Mouse (Mus musculus): Measurements from ENCODE around the gene Hoxb6. TPM values are rescaled to one million over a fixed set of nuclear protein-coding genes. Genes with fewer than 3 reads are reported as not detected.

Gene Hoxb6
- polyA plus RNA-seq (2015; fragmentation: Nextera tagmentation; extraction: Ambion mirVana): not detected in 2 replicates

DNA sequence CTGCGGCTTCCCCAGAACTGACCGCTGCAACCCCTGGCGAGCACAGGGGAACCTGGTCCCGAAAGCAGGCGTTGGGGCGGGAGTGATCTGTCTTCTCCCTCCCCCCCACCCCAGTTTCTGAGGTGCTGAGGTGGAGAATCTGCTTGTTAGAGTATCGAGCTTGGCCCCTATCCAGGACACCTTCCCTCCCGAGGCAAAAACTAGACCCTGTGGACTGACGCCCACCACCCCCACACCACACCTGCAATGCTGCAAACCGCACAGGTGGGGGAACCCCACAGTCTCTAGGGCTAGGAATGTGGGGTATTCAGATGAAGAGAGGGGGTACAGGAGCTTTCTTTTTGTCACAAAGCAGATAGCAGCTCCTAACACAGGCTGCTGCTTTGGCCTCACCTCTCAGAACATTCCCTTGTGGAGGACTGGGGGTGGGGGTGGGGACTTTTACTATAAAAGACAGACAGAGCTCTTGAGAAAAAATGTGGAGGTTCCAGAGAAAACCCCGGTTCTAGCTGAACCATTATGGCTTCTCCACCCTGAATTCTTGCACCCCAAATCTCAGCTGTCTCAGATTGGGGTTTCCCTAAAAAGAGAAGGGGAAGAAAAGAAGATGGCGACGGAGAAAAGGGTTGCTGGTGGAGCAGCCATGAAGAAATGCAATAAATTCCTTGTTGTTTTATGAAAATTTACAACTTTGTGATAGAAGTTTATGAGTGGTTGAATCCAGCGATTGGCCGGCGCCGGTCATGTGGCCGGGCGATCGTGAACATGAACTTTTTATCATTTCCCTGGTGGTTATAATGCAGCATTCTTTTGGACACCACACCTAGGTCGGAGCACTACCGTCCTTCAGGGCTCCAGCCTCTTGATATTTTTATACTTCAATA is at the start of gene Hoxb6:
Gene Hoxb6 (plus strand): TSS at position 796 of the 884 bp plus-strand sequence.
- Histone ChIP-seq H3K36me3 (ENCODE audit: control insufficient read depth, insufficient read depth) (no peaks in the 10 kb centered on the region), H3K9ac (replicated peaks; ENCODE audit: low read depth, low read length) (no peak within 1 kb of the TSS), H3K4me3 (replicated peaks; ENCODE audit: low read length) (no peak within 1 kb of the TSS), H3K4me2 (ENCODE audit: low read length) (no peak within 1 kb of the TSS), H3K4me1 (replicated peaks; ENCODE audit: control insufficient read depth, insufficient read depth, low read length) (no peaks in the 10 kb centered on the region), H3K9me3 (ENCODE audit: control insufficient read depth, low read length) (no peaks in the 10 kb centered on the region; the same call in 1 of the 2 replicates), H3K27ac (ENCODE audit: low read length) (no peak within 1 kb of the TSS), H3K27me3 (replicated peaks; ENCODE audit: control insufficient read depth, insufficient read depth, low read length) (peaks cover 93% of the 10 kb centered on the region)
- ATAC-seq: no peak
- 2% methylated on average over 22 of the region's 22 CpGs for WGBS

DNA sequence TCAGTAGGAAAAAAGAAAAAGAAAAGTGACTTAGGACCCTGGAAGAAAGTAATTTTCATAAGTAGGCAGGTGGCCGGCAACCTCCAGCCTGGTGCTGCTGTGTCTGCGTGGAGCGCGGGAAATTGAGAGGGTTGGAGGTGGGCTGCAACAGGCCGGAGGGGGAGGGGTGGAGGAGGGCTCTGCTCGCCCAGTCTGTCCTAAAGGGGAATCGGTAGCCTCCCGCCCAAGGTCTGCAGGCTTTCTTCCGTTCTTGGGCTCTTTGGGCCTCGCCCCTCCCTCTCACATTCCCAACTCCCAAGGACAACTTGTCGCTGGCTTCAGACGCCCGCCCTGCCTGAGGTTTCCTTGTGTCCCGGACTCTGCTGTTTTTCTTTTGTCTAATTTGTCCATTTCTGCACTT is 41.4 kb upstream of the Hoxb6 start:
- H3K36me3 ChIP-seq (ENCODE audit: control insufficient read depth, insufficient read depth): no peaks in the 10 kb centered on the region
- no peak for ATAC-seq
- no peak overlapping the region for H3K27ac ChIP-seq (ENCODE audit: low read length)
- H3K9ac ChIP-seq (replicated peaks; ENCODE audit: low read depth, low read length): no peak overlapping the region
- H3K4me3 ChIP-seq (replicated peaks; ENCODE audit: low read length): no peak overlapping the region
- peaks cover 81% of the 10 kb centered on the region for H3K27me3 ChIP-seq (replicated peaks; ENCODE audit: control insufficient read depth, insufficient read depth, low read length)
- H3K4me1 ChIP-seq (replicated peaks; ENCODE audit: control insufficient read depth, insufficient read depth, low read length): no peaks in the 10 kb centered on the region
- H3K4me2 ChIP-seq (ENCODE audit: low read length): no peak overlapping the region
- H3K9me3 ChIP-seq (ENCODE audit: control insufficient read depth, low read length): peaks cover 3% of the 10 kb centered on the region; the same call in 1 of the 2 replicates
- WGBS: 1% methylated on average over 14 of the region's 14 CpGs

DNA sequence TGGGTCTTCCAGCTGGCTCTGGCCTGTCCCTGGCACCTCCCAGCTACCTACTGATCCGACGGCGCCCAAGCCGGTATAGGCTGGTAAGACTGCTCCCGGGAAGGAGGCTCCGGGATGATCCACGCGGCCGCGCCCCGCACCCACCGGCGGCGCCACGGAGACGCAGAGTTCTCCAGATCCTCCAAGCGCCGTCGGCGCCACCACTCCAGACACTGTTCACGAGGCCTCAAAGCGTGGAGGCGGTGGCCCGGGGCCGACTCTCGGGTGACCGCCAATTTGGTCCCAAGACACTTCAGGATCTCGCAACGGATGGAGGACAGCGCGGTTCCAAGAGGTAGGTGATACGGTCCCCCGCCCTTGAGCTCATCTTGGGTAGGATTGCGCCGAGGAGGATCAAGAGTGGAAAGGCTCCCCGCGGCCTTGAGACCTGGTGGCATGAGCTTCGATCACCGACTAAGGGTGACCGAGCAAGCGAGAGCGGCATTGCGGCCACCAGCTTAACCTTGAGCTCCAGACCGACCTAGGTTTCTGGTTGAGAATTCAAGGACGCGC is 40.7 kb upstream of the Hoxb6 start:
- no peak overlapping the region for H3K4me2 ChIP-seq (ENCODE audit: low read length)
- H3K4me1 ChIP-seq (replicated peaks; ENCODE audit: control insufficient read depth, insufficient read depth, low read length): no peaks in the 10 kb centered on the region
- no peak for ATAC-seq
- H3K36me3 ChIP-seq (ENCODE audit: control insufficient read depth, insufficient read depth): no peaks in the 10 kb centered on the region
- peaks cover 85% of the 10 kb centered on the region for H3K27me3 ChIP-seq (replicated peaks; ENCODE audit: control insufficient read depth, insufficient read depth, low read length)
- no peak overlapping the region for H3K27ac ChIP-seq (ENCODE audit: low read length)
- peaks cover 3% of the 10 kb centered on the region; the same call in 1 of the 2 replicates for H3K9me3 ChIP-seq (ENCODE audit: control insufficient read depth, low read length)
- no peak overlapping the region for H3K9ac ChIP-seq (replicated peaks; ENCODE audit: low read depth, low read length)
- WGBS: 2% methylated on average over 46 of the region's 46 CpGs
- no peak overlapping the region for H3K4me3 ChIP-seq (replicated peaks; ENCODE audit: low read length)

DNA sequence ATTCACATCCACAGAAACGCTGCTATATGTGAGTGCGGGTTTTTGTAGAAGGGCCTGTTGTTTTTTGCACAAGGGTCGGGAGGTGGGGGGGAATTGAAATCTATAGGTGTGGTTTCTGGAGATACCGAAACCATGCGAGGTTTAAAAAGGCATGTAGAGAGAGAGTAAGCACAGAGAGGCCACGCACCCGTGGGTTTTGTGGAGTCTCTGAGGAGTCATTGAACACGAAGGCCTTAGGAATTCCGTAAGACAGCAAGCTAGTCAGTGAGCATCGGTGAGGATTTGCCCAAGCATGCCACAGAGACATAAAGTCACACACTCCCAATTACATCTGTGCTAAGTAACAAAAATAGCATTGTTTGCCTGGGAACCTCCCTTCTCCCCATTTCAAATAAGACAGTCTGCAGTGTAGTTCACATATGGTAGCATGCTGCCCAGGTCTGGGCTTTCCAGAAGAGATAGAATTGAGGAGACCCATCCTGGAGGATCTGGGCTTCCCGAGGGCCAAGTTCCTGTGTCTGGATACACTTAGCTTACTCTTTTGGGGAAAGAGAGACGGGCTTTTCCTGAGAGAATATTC is 39.6 kb upstream of the Hoxb6 start:
- no peaks in the 10 kb centered on the region for H3K36me3 ChIP-seq (ENCODE audit: control insufficient read depth, insufficient read depth)
- no peak overlapping the region for H3K4me2 ChIP-seq (ENCODE audit: low read length)
- no peaks in the 10 kb centered on the region for H3K4me1 ChIP-seq (replicated peaks; ENCODE audit: control insufficient read depth, insufficient read depth, low read length)
- H3K27me3 ChIP-seq (replicated peaks; ENCODE audit: control insufficient read depth, insufficient read depth, low read length): peaks cover 85% of the 10 kb centered on the region
- no peak for ATAC-seq
- H3K9me3 ChIP-seq (ENCODE audit: control insufficient read depth, low read length): peaks cover 3% of the 10 kb centered on the region; the same call in 1 of the 2 replicates
- H3K27ac ChIP-seq (ENCODE audit: low read length): no peak overlapping the region
- no peak overlapping the region for H3K4me3 ChIP-seq (replicated peaks; ENCODE audit: low read length)
- 4% methylated on average over 12 of the region's 12 CpGs for WGBS
- no peak overlapping the region for H3K9ac ChIP-seq (replicated peaks; ENCODE audit: low read depth, low read length)

DNA sequence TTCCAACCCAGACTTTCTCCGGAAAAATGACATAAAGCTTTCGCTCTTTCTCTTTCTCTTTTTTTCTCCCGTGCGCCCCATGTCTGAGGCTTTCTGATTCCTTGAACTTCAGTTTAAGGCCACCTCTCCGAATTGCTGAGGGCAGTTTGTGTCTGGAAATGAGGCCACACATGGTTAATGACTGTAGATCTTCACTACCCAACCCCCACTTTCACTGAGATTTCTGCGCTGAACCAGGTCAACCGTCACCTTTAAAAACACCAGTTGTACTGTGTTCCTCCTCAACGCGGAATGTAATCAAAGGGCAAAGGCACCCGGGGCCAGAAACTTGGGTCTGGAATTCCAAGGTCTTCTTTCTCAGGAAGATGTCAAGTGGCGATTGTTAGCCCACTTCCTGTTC is 38.1 kb upstream of the Hoxb6 start:
- H3K9ac ChIP-seq (replicated peaks; ENCODE audit: low read depth, low read length): no peak overlapping the region
- WGBS: 1% methylated on average over 11 of the region's 11 CpGs
- no peak for ATAC-seq
- H3K9me3 ChIP-seq (ENCODE audit: control insufficient read depth, low read length): peaks cover 3% of the 10 kb centered on the region; the same call in 1 of the 2 replicates
- H3K27me3 ChIP-seq (replicated peaks; ENCODE audit: control insufficient read depth, insufficient read depth, low read length): peaks cover 94% of the 10 kb centered on the region
- no peak overlapping the region for H3K27ac ChIP-seq (ENCODE audit: low read length)
- H3K36me3 ChIP-seq (ENCODE audit: control insufficient read depth, insufficient read depth): no peaks in the 10 kb centered on the region
- H3K4me2 ChIP-seq (ENCODE audit: low read length): no peak overlapping the region
- no peak overlapping the region for H3K4me3 ChIP-seq (replicated peaks; ENCODE audit: low read length)
- no peaks in the 10 kb centered on the region for H3K4me1 ChIP-seq (replicated peaks; ENCODE audit: control insufficient read depth, insufficient read depth, low read length)

DNA sequence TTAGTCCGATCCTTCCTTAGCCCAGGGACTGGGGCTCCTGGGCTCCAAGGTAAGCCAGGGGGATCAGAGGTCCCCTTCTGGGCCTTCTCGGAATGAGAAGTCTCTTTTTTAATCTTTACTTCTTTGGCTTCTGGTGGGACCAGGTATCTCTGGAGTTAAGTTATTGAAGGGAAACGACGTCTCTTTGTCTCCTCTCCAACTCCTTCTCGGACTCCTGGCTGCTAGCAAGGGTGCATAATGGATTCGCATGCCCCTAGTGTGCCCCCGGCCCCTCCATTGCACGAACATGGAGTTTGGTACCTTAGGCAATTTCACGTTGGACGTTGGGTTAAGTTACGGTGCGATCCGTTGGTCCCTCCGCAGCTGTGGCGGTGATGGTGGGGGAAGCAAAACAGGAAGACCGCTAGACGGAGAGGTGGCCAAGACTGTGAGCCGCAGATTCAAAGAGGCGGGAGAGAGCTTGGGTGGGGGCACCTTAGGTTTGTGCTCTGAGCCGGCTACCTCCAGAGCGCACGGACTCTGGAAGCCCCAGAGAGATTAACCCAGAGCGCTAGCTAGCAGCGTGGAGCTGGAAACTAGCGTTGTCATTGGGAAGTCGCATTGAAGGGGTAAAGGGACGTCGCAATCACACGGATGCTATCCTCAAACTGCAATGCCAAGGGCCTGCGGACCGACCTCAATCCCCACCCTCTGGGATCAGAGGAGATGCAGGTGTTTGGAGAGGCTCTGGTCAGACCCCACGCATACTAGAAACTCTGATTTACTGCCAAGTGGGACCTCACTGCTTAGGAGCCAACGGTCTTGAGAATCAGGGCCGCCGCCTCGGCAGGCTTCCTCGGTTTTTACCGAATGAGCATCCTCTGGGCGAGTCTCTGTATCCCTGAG is 36.9 kb upstream of the Hoxb6 start:
- WGBS: under 1% methylated on average over 39 of the region's 39 CpGs
- H3K36me3 ChIP-seq (ENCODE audit: control insufficient read depth, insufficient read depth): no peaks in the 10 kb centered on the region

GRCm38 (mm10) chr11:96255996-96256445 is 36.3 kb upstream of the Hoxb6 start:
- Histone ChIP-seq H3K9me3 (ENCODE audit: control insufficient read depth, low read length) (no peaks in the 10 kb centered on the region), H3K9ac (replicated peaks; ENCODE audit: low read depth, low read length) (no peak overlapping the region), H3K27me3 (replicated peaks; ENCODE audit: control insufficient read depth, insufficient read depth, low read length) (peaks cover 94% of the 10 kb centered on the region), H3K4me1 (replicated peaks; ENCODE audit: control insufficient read depth, insufficient read depth, low read length) (no peaks in the 10 kb centered on the region), H3K36me3 (ENCODE audit: control insufficient read depth, insufficient read depth) (no peaks in the 10 kb centered on the region), H3K4me3 (replicated peaks; ENCODE audit: low read length) (no peak overlapping the region), H3K27ac (ENCODE audit: low read length) (no peak overlapping the region), H3K4me2 (ENCODE audit: low read length) (no peak overlapping the region)
- WGBS: under 1% methylated on average over 14 of the region's 14 CpGs
- ATAC-seq: no peak

More for the DNA sequence above, 36.9 kb upstream of the Hoxb6 start:
- no peak overlapping the region for H3K27ac ChIP-seq (ENCODE audit: low read length)
- no peak overlapping the region for H3K9ac ChIP-seq (replicated peaks; ENCODE audit: low read depth, low read length)
- ATAC-seq: no peak
- H3K4me3 ChIP-seq (replicated peaks; ENCODE audit: low read length): no peak overlapping the region
- H3K4me2 ChIP-seq (ENCODE audit: low read length): no peak overlapping the region
- H3K9me3 ChIP-seq (ENCODE audit: control insufficient read depth, low read length): no peaks in the 10 kb centered on the region
- no peaks in the 10 kb centered on the region for H3K4me1 ChIP-seq (replicated peaks; ENCODE audit: control insufficient read depth, insufficient read depth, low read length)
- peaks cover 94% of the 10 kb centered on the region for H3K27me3 ChIP-seq (replicated peaks; ENCODE audit: control insufficient read depth, insufficient read depth, low read length)

DNA sequence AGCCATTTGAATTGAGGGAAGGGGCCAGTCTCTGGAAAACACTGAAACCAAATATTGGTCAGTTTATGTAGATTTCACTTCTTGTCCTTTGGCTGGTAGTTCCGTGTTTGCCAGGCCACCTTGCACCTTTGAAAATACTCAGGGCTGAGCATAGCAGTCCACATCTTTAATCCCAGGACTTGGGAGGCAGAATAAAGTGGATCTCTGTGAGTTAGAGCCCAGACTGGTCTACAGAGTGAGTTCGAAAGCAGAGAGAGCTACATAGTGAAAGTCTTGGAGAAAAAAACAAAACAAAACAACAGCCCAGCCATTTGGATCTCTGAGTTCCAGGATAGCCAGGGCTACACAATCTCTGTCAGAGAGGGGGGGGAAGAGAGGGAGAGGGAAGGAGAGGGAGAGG is 35.1 kb upstream of the Hoxb6 start:
- Histone ChIP-seq H3K4me1 (replicated peaks; ENCODE audit: control insufficient read depth, insufficient read depth, low read length) (no peaks in the 10 kb centered on the region), H3K4me3 (replicated peaks; ENCODE audit: low read length) (no peak overlapping the region)
- 22% methylated on average over 2 of the region's 2 CpGs for WGBS

More for the DNA sequence above, 35.1 kb upstream of the Hoxb6 start:
- Histone ChIP-seq H3K27me3 (replicated peaks; ENCODE audit: control insufficient read depth, insufficient read depth, low read length) (peaks cover 97% of the 10 kb centered on the region), H3K27ac (ENCODE audit: low read length) (no peak overlapping the region), H3K9ac (replicated peaks; ENCODE audit: low read depth, low read length) (no peak overlapping the region), H3K36me3 (ENCODE audit: control insufficient read depth, insufficient read depth) (no peaks in the 10 kb centered on the region), H3K9me3 (ENCODE audit: control insufficient read depth, low read length) (no peaks in the 10 kb centered on the region), H3K4me2 (ENCODE audit: low read length) (no peak overlapping the region)
- ATAC-seq: no peak
